Mouse (Mus musculus): ENCODE measurements at regions not wholly inside any gene's neighbourhood (a gene's known extent, or its start where the extent isn't known, plus 50 kb on each side); places are given as distances from the start of the nearest gene placed in this dataset.
"Not testable (repeated sequence)": the region's sequence is repeated elsewhere in the genome, so short reads cannot be mapped to it uniquely, and the experiment has no call there.

- H3K27me3 ChIP-seq = no peaks in the 10 kb centered on the region
- no peak overlapping the region for H3K4me3 ChIP-seq
- ATAC-seq (replicated peaks; ENCODE audit: insufficient number of reproducible peaks, insufficient read depth, low FRiP score, low read depth) = no peak
- 91% methylated on average over 7 of the region's 7 CpGs for WGBS
- no peak overlapping the region for H3K9ac ChIP-seq
- H3K36me3 ChIP-seq = no peaks in the 10 kb centered on the region
- no peaks in the 10 kb centered on the region for H3K9me3 ChIP-seq (replicated peaks)
- H3K4me1 ChIP-seq (replicated peaks) = peaks cover 14% of the 10 kb centered on the region
- H3K27ac ChIP-seq = no peak overlapping the region
- no peak overlapping the region for H3K4me2 ChIP-seq
Measured at GRCm38 (mm10) chr13:5549747-5550146, 311.5 kb upstream of the Klf6 start.

GRCm38 (mm10) chr13:5550354-5550753 is 310.9 kb upstream of the Klf6 start:
- ATAC-seq (replicated peaks; ENCODE audit: insufficient number of reproducible peaks, insufficient read depth, low FRiP score, low read depth) = no peak
- WGBS = 91% methylated on average over 3 of the region's 3 CpGs
- H3K9me3 ChIP-seq (replicated peaks) = no peaks in the 10 kb centered on the region

GRCm38 (mm10) chr13:5551131-5551530 is 310.2 kb upstream of the Klf6 start:
- no peak overlapping the region for H3K27ac ChIP-seq
- no peak for ATAC-seq (replicated peaks; ENCODE audit: insufficient number of reproducible peaks, insufficient read depth, low FRiP score, low read depth)
- H3K9me3 ChIP-seq (replicated peaks) = no peaks in the 10 kb centered on the region
- H3K4me3 ChIP-seq = no peak overlapping the region
- no peaks in the 10 kb centered on the region for H3K36me3 ChIP-seq
- no peak overlapping the region for H3K4me2 ChIP-seq
- H3K9ac ChIP-seq = no peak overlapping the region
- 91% methylated on average over 4 of the region's 4 CpGs for WGBS
- no peaks in the 10 kb centered on the region for H3K27me3 ChIP-seq
- peaks cover 10% of the 10 kb centered on the region for H3K4me1 ChIP-seq (replicated peaks)

More at GRCm38 (mm10) chr13:5550354-5550753, 310.9 kb upstream of the Klf6 start:
- Histone ChIP-seq H3K27me3 (no peaks in the 10 kb centered on the region), H3K27ac (no peak overlapping the region), H3K4me1 (replicated peaks) (peaks cover 14% of the 10 kb centered on the region), H3K4me2 (no peak overlapping the region), H3K36me3 (no peaks in the 10 kb centered on the region), H3K4me3 (no peak overlapping the region), H3K9ac (no peak overlapping the region)

- no peak overlapping the region for H3K9ac ChIP-seq
- no peak overlapping the region for H3K4me2 ChIP-seq
- H3K36me3 ChIP-seq = no peaks in the 10 kb centered on the region
- H3K4me1 ChIP-seq (replicated peaks) = peaks cover 2% of the 10 kb centered on the region; the same call in 1 of the 2 replicates
- no peaks in the 10 kb centered on the region for H3K9me3 ChIP-seq (replicated peaks)
- no peaks in the 10 kb centered on the region for H3K27me3 ChIP-seq
- no peak overlapping the region for H3K4me3 ChIP-seq
- ATAC-seq (replicated peaks; ENCODE audit: insufficient number of reproducible peaks, insufficient read depth, low FRiP score, low read depth) = no peak
- H3K27ac ChIP-seq = peak overlapping the region; percentile 31; the same call in 1 of the 2 replicates
Measured at GRCm38 (mm10) chr13:5553461-5553860, 307.8 kb upstream of the Klf6 start.

- no peak overlapping the region for H3K4me3 ChIP-seq
- H3K36me3 ChIP-seq = no peaks in the 10 kb centered on the region
- H3K9me3 ChIP-seq (replicated peaks) = no peaks in the 10 kb centered on the region
- no peak overlapping the region for H3K27ac ChIP-seq
- no peak overlapping the region for H3K9ac ChIP-seq
- no peak for ATAC-seq (replicated peaks; ENCODE audit: insufficient number of reproducible peaks, insufficient read depth, low FRiP score, low read depth)
- H3K27me3 ChIP-seq = no peaks in the 10 kb centered on the region
- peaks cover 2% of the 10 kb centered on the region; the same call in 1 of the 2 replicates for H3K4me1 ChIP-seq (replicated peaks)
- H3K4me2 ChIP-seq = no peak overlapping the region
Measured at GRCm38 (mm10) chr13:5558095-5558494, 303.2 kb upstream of the Klf6 start.

- no peak overlapping the region for H3K9ac ChIP-seq
- no peak overlapping the region for H3K27ac ChIP-seq
- H3K27me3 ChIP-seq = no peaks in the 10 kb centered on the region
- 72% methylated on average over 2 of the region's 2 CpGs for WGBS
- no peak overlapping the region for H3K4me3 ChIP-seq
- ATAC-seq (replicated peaks; ENCODE audit: insufficient number of reproducible peaks, insufficient read depth, low FRiP score, low read depth) = no peak
- H3K4me2 ChIP-seq = no peak overlapping the region
- H3K9me3 ChIP-seq (replicated peaks) = no peaks in the 10 kb centered on the region
- no peaks in the 10 kb centered on the region for H3K4me1 ChIP-seq (replicated peaks)
- H3K36me3 ChIP-seq = no peaks in the 10 kb centered on the region
Measured at GRCm38 (mm10) chr13:5566479-5566878, 294.8 kb upstream of the Klf6 start.

- 87% methylated on average over 2 of the region's 2 CpGs for WGBS
- Histone ChIP-seq H3K9me3 (replicated peaks) (no peaks in the 10 kb centered on the region), H3K27ac (no peak overlapping the region), H3K4me3 (no peak overlapping the region), H3K36me3 (no peaks in the 10 kb centered on the region), H3K9ac (no peak overlapping the region), H3K4me2 (no peak overlapping the region), H3K27me3 (no peaks in the 10 kb centered on the region), H3K4me1 (replicated peaks) (no peaks in the 10 kb centered on the region)
- no peak for ATAC-seq (replicated peaks; ENCODE audit: insufficient number of reproducible peaks, insufficient read depth, low FRiP score, low read depth)
Measured at GRCm38 (mm10) chr13:5566896-5567295, 294.4 kb upstream of the Klf6 start.

- 72% methylated on average over 1 of the region's 1 CpGs for WGBS
- H3K4me3 ChIP-seq = no peak overlapping the region
Measured at GRCm38 (mm10) chr13:5569579-5569978, 291.7 kb upstream of the Klf6 start.

GRCm38 (mm10) chr13:5570386-5570785 is 290.9 kb upstream of the Klf6 start:
- WGBS = 78% methylated on average over 2 of the region's 2 CpGs
- no peak for ATAC-seq (replicated peaks; ENCODE audit: insufficient number of reproducible peaks, insufficient read depth, low FRiP score, low read depth)

More at GRCm38 (mm10) chr13:5569579-5569978, 291.7 kb upstream of the Klf6 start:
- Histone ChIP-seq H3K27ac (no peak overlapping the region), H3K4me2 (no peak overlapping the region), H3K27me3 (no peaks in the 10 kb centered on the region), H3K4me1 (replicated peaks) (no peaks in the 10 kb centered on the region), H3K9me3 (replicated peaks) (no peaks in the 10 kb centered on the region), H3K36me3 (no peaks in the 10 kb centered on the region), H3K9ac (no peak overlapping the region)
- no peak for ATAC-seq (replicated peaks; ENCODE audit: insufficient number of reproducible peaks, insufficient read depth, low FRiP score, low read depth)

GRCm38 (mm10) chr13:5576568-5576967 is 284.7 kb upstream of the Klf6 start:
- Histone ChIP-seq H3K36me3 (no peaks in the 10 kb centered on the region), H3K4me1 (replicated peaks) (no peaks in the 10 kb centered on the region), H3K4me3 (no peak overlapping the region), H3K27me3 (no peaks in the 10 kb centered on the region), H3K9ac (no peak overlapping the region), H3K27ac (no peak overlapping the region), H3K9me3 (replicated peaks) (no peaks in the 10 kb centered on the region), H3K4me2 (no peak overlapping the region)
- WGBS = 72% methylated on average over 5 of the region's 5 CpGs
- no peak for ATAC-seq (replicated peaks; ENCODE audit: insufficient number of reproducible peaks, insufficient read depth, low FRiP score, low read depth)

More at GRCm38 (mm10) chr13:5570386-5570785, 290.9 kb upstream of the Klf6 start:
- Histone ChIP-seq H3K27ac (no peak overlapping the region), H3K4me3 (no peak overlapping the region), H3K27me3 (no peaks in the 10 kb centered on the region), H3K9me3 (replicated peaks) (no peaks in the 10 kb centered on the region), H3K4me2 (no peak overlapping the region), H3K9ac (no peak overlapping the region), H3K36me3 (no peaks in the 10 kb centered on the region), H3K4me1 (replicated peaks) (no peaks in the 10 kb centered on the region)

GRCm38 (mm10) chr13:5583681-5584080 is 277.6 kb upstream of the Klf6 start:
- 79% methylated on average over 7 of the region's 7 CpGs for WGBS
- H3K9me3 ChIP-seq (replicated peaks); H3K27ac ChIP-seq; H3K27me3 ChIP-seq; H3K36me3 ChIP-seq; ATAC-seq (replicated peaks; ENCODE audit: insufficient number of reproducible peaks, insufficient read depth, low FRiP score, low read depth); H3K4me3 ChIP-seq; H3K4me1 ChIP-seq (replicated peaks); H3K4me2 ChIP-seq; H3K9ac ChIP-seq: not testable (repeated sequence)

- Histone ChIP-seq H3K4me1 (replicated peaks) (peaks cover 9% of the 10 kb centered on the region), H3K4me3 (no peak overlapping the region), H3K36me3 (no peaks in the 10 kb centered on the region), H3K4me2 (no peak overlapping the region), H3K9ac (no peak overlapping the region), H3K9me3 (replicated peaks) (no peaks in the 10 kb centered on the region), H3K27ac (no peak overlapping the region), H3K27me3 (no peaks in the 10 kb centered on the region)
- ATAC-seq (replicated peaks; ENCODE audit: insufficient number of reproducible peaks, insufficient read depth, low FRiP score, low read depth) = no peak
Measured at GRCm38 (mm10) chr13:5587196-5587595, 274.1 kb upstream of the Klf6 start.

Data from heart, embryonic 15.5 days (tissue).